Mouse (Mus musculus) limb, embryonic 10.5 days (tissue): Measurements from ENCODE around the gene Ccrl2. TPM values are rescaled to one million over a fixed set of nuclear protein-coding genes. Genes with fewer than 3 reads are reported as not detected.
A peak's percentile ranks its signal among the peaks of the same experiment; 100 is the strongest.

Source experiments
- DNase-seq: peaks from one replicate; pipeline ENCODE4 v3.0.0-alpha.2; 2017; ENCODE audit warnings: low spot score
- H3K27ac ChIP-seq: fragments of 300-500 bp; sonication (generic); 2 replicates; pipeline ENCODE4 v1.5.1; 2016; ENCODE audit warnings: mild to moderate bottlenecking
- H3K27me3 ChIP-seq: fragments of 300-500 bp; sonication (generic); 2 replicates; pipeline ENCODE4 v1.6.1; 2016; ENCODE audit warnings: low read depth, mild to moderate bottlenecking; ENCODE audit not compliant: poor library complexity, severe bottlenecking
- H3K36me3 ChIP-seq: fragments of 300-500 bp; sonication (generic); 2 replicates; pipeline ENCODE4 v1.6.1; 2016; ENCODE audit warnings: mild to moderate bottlenecking, moderate library complexity
- H3K4me1 ChIP-seq: fragments of 300-500 bp; sonication (generic); 2 replicates; pipeline ENCODE4 v1.6.1; 2016
- H3K4me3 ChIP-seq: fragments of 300-500 bp; sonication (generic); 2 replicates; pipeline ENCODE4 v1.5.1; 2016; ENCODE audit warnings: mild to moderate bottlenecking, moderate library complexity
- H3K9me3 ChIP-seq: fragments of 300-500 bp; sonication (generic); replicated peaks from 2 replicates; pipeline ENCODE4 v1.6.1; 2016; ENCODE audit warnings: mild to moderate bottlenecking
- WGBS: fragments of 180-500 bp; shearing (Covaris S2); methylation state at CpG from one replicate; pipeline ENCODE4 v1.1.7; 2016; 5-methylcytosine and 5-hydroxymethylcytosine counted together
- polyA plus RNA-seq: library from polyadenylated mRNA; unstranded; fragments of >200 nt; fragmentation: Nextera tagmentation; extraction: Ambion mirVana; gene quantifications from 2 replicates; pipeline ENCODE4 v1.2.1, GENCODE M21; 2016

Gene Ccrl2
- polyA plus RNA-seq, 1 experiment from 2014 or later, result 0.41 TPM

DNA sequence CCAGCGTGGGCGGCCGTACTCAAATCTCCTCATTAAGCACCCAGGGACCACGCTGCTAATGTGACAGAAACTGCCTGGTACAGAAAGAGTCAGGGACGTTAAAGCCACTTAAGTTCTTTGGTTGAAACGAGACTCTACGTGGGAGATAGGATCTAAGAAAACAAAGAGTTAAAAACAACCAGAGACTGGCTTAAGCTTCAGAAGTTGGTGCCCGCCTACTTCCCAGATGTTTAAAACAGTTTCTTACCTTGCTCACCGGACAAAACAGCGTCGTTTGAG lies 861 bp downstream of the Ccrl2 start:
- Histone ChIP-seq H3K27me3 (no peaks in the 10 kb centered on the region), H3K9me3 (no peaks in the 10 kb centered on the region), H3K4me3 (peak overlapping the region; percentile 32), H3K36me3 (no peaks in the 10 kb centered on the region), H3K4me1 (peaks cover 25% of the 10 kb centered on the region), H3K27ac (peak overlapping the region; percentile 56; the same call in 1 of the 2 replicates)
- whole genome bisulfite sequencing, result 21% methylated on average over 11 of the region's 11 CpGs
- DNase-seq, result no peak

GRCm38 (mm10) chr9:111055800-111056518 lies 1.4 kb downstream of the Ccrl2 start:
- H3K36me3 ChIP-seq, result no peaks in the 10 kb centered on the region
- H3K9me3 ChIP-seq, result no peaks in the 10 kb centered on the region
- peak overlapping the region; percentile 32 for H3K4me3 ChIP-seq
- H3K27ac ChIP-seq, result peak overlapping the region; percentile 21; the same call in 1 of the 2 replicates
- H3K27me3 ChIP-seq, result no peaks in the 10 kb centered on the region
- 85% methylated on average over 29 of the region's 29 CpGs for WGBS
- no peak for DNase-seq
- peaks cover 25% of the 10 kb centered on the region for H3K4me1 ChIP-seq

DNA sequence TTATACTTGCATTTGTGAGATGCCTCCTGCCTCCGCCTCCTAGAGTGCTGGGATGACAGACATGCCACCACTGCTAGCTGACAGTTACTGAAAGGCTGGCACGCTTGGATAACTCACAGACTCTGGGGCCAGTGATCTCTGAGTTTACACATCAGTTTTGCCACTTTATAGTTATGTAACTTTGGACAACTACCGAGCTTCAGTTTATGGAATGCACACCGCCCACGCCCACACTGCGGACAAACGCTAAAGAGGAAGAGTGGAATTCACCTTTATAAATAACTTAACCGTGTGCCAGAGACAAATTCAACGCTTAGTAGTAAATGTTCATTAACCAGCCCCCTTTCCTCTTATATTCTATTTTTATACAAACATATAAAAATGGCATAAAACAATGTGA lies 2.4 kb downstream of the Ccrl2 start:
- Histone ChIP-seq H3K27me3 (no peaks in the 10 kb centered on the region), H3K27ac (no peak overlapping the region), H3K4me3 (no peak overlapping the region), H3K36me3 (no peaks in the 10 kb centered on the region), H3K9me3 (no peaks in the 10 kb centered on the region), H3K4me1 (peaks cover 25% of the 10 kb centered on the region)
- WGBS, result 96% methylated on average over 9 of the region's 9 CpGs
- DNase-seq, result no peak

- Histone ChIP-seq H3K4me3 (no peak overlapping the region), H3K9me3 (no peaks in the 10 kb centered on the region), H3K4me1 (no peaks in the 10 kb centered on the region), H3K36me3 (no peaks in the 10 kb centered on the region), H3K27ac (no peak overlapping the region), H3K27me3 (no peaks in the 10 kb centered on the region)
- 82% methylated on average over 3 of the region's 3 CpGs for WGBS
- no peak for DNase-seq
Measured at GRCm38 (mm10) chr9:111048452-111048851, 8.9 kb downstream of the Ccrl2 start.

DNA sequence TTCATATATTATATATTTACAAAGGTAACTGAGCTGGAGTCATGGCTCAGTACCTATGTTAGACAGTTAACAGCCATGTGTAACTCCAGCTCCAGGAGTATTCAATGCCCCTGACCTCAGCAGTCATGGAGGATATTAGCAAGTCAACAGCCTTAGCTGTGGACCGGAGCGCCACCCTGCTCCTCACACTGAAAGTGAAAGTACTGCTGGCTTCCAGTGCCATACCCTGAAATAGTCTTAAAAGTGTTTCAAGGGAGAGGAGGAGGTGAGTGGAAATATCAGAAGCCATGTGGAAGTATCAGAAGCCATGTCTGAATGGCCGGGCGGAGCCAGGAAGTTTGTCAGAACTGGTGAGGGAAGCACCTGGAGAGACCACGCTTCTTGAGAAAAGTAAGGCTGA lies 10.1 kb downstream of the Ccrl2 start:
- no peaks in the 10 kb centered on the region for H3K9me3 ChIP-seq
- no peaks in the 10 kb centered on the region for H3K36me3 ChIP-seq
- DNase-seq, result no peak
- no peaks in the 10 kb centered on the region for H3K27me3 ChIP-seq
- no peak overlapping the region for H3K27ac ChIP-seq
- no peaks in the 10 kb centered on the region for H3K4me1 ChIP-seq
- 91% methylated on average over 5 of the region's 5 CpGs for WGBS
- no peak overlapping the region for H3K4me3 ChIP-seq

DNA sequence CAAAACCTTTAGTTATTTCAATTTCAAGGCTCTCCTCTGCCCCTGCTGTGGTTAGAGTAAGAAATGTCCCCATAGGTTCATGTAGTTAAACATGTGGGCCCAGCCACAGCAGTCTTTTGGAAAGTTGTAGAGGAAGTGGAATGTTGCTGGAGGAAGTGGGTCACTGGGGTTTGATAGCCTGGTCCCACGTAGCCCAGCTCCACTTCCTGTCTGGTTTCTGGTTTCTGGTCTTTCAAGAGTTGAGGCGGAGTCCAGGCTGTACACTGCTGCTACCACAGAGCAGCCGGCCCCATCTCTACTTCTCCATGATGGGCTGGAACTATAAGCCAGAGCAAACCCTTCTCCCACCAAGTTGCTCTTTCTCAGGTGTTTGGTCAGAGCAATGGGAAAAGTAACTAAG lies 11.1 kb downstream of the Ccrl2 start:
- Histone ChIP-seq H3K4me1 (no peaks in the 10 kb centered on the region), H3K4me3 (no peak overlapping the region), H3K9me3 (no peaks in the 10 kb centered on the region), H3K27me3 (no peaks in the 10 kb centered on the region), H3K27ac (no peak overlapping the region), H3K36me3 (no peaks in the 10 kb centered on the region)
- WGBS, result 78% methylated on average over 3 of the region's 3 CpGs
- DNase-seq, result no peak

- DNase-seq, result no peak
- no peak overlapping the region for H3K4me3 ChIP-seq
- 91% methylated on average over 5 of the region's 5 CpGs for WGBS
- no peaks in the 10 kb centered on the region for H3K4me1 ChIP-seq
- H3K9me3 ChIP-seq, result no peaks in the 10 kb centered on the region
- H3K36me3 ChIP-seq, result no peaks in the 10 kb centered on the region
- no peaks in the 10 kb centered on the region for H3K27me3 ChIP-seq
- no peak overlapping the region for H3K27ac ChIP-seq
Measured at GRCm38 (mm10) chr9:111042266-111042665, 15.1 kb downstream of the Ccrl2 start.

DNA sequence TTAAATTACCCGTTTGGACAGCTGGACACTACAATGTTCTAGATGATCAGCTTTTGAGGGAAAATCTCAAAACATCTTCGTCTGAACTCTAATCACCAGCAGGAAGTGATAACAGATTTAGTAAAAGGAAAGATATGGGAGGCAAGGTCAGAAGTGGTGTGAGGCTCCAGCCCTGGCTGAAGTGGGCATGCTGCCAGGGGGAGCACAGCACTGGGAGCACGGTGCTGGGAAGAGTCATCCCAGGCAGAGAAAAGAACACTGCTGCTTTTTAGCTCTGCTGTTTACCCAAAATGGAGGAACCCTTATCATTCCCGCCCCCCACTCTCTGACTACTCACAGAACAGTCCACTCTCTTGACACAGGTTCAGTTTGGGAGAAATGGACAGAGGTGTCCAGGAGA lies 17.4 kb downstream of the Ccrl2 start:
- H3K27ac ChIP-seq, result no peak overlapping the region
- no peaks in the 10 kb centered on the region for H3K36me3 ChIP-seq
- no peaks in the 10 kb centered on the region for H3K4me1 ChIP-seq
- 80% methylated on average over 4 of the region's 4 CpGs for WGBS
- no peaks in the 10 kb centered on the region for H3K27me3 ChIP-seq
- H3K9me3 ChIP-seq, result no peaks in the 10 kb centered on the region
- DNase-seq, result no peak
- H3K4me3 ChIP-seq, result no peak overlapping the region

DNA sequence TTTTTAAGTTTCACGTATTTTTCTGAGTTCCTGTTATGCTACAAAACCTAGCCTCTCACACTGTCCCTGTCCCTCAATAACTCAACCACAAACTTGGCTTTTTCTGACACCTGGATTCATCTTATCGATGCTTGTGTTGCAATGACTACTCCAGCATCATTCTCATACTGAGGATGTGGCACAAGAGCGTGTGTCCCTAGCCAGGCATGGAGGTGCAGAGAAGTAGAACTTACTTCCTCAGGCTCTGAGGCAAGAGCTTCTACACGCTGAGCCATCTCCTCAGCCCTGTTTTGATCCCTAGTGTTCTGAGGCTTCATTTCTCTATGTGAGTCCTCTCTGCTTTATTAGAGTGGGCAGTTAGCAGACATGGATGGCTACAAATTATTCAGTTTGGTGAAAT lies 23.6 kb downstream of the Ccrl2 start:
- Histone ChIP-seq H3K4me1 (no peaks in the 10 kb centered on the region), H3K9me3 (no peaks in the 10 kb centered on the region), H3K4me3 (no peak overlapping the region), H3K27me3 (no peaks in the 10 kb centered on the region), H3K27ac (no peak overlapping the region), H3K36me3 (no peaks in the 10 kb centered on the region)
- no peak for DNase-seq
- 89% methylated on average over 4 of the region's 4 CpGs for WGBS

- H3K4me1 ChIP-seq, result no peaks in the 10 kb centered on the region
- no peak overlapping the region for H3K4me3 ChIP-seq
- WGBS, result 91% methylated on average over 10 of the region's 10 CpGs
- no peak for DNase-seq
- H3K36me3 ChIP-seq, result no peaks in the 10 kb centered on the region
- H3K9me3 ChIP-seq, result no peaks in the 10 kb centered on the region
- H3K27me3 ChIP-seq, result no peaks in the 10 kb centered on the region
- no peak overlapping the region for H3K27ac ChIP-seq
Measured at GRCm38 (mm10) chr9:111026791-111027190, 30.5 kb downstream of the Ccrl2 start.

GRCm38 (mm10) chr9:111019022-111019421 lies 38.3 kb downstream of the Ccrl2 start, which contains the start of gene Ltf:
Ltf (plus strand) TSS chr9:111019271.
- peaks cover 13% of the 10 kb centered on the region for H3K4me1 ChIP-seq
- WGBS, result 81% methylated on average over 5 of the region's 5 CpGs
- H3K4me3 ChIP-seq, result no peak within 1 kb of the TSS
- H3K9me3 ChIP-seq, result no peaks in the 10 kb centered on the region
- peak within 1 kb of the TSS; percentile 61; the same call in 1 of the 2 replicates for H3K27ac ChIP-seq
- no peaks in the 10 kb centered on the region for H3K36me3 ChIP-seq
- no peaks in the 10 kb centered on the region for H3K27me3 ChIP-seq
- no peak for DNase-seq

- H3K4me3 ChIP-seq, result no peak overlapping the region
Measured at GRCm38 (mm10) chr9:111015658-111016057, 41.7 kb downstream of the Ccrl2 start.

GRCm38 (mm10) chr9:111012041-111012440 lies 45.3 kb downstream of the Ccrl2 start:
- Histone ChIP-seq H3K27ac (no peak overlapping the region), H3K36me3 (no peaks in the 10 kb centered on the region), H3K27me3 (no peaks in the 10 kb centered on the region), H3K4me1 (peaks cover 4% of the 10 kb centered on the region; the same call in 1 of the 2 replicates), H3K9me3 (no peaks in the 10 kb centered on the region), H3K4me3 (no peak overlapping the region)
- DNase-seq, result no peak
- 93% methylated on average over 3 of the region's 3 CpGs for WGBS

More at GRCm38 (mm10) chr9:111015658-111016057, 41.7 kb downstream of the Ccrl2 start:
- Histone ChIP-seq H3K27me3 (no peaks in the 10 kb centered on the region), H3K36me3 (no peaks in the 10 kb centered on the region), H3K9me3 (no peaks in the 10 kb centered on the region), H3K27ac (no peak overlapping the region), H3K4me1 (peaks cover 17% of the 10 kb centered on the region)
- no peak for DNase-seq
- 85% methylated on average over 4 of the region's 4 CpGs for WGBS

- Histone ChIP-seq H3K36me3 (no peaks in the 10 kb centered on the region), H3K27ac (no peak overlapping the region), H3K27me3 (no peaks in the 10 kb centered on the region), H3K4me1 (0 out of 2 replicates have a peak, but pooled peaks cover 4% of the 10 kb centered on the region), H3K9me3 (no peaks in the 10 kb centered on the region), H3K4me3 (no peak overlapping the region)
- WGBS, result 85% methylated on average over 9 of the region's 9 CpGs
- no peak for DNase-seq
Measured at GRCm38 (mm10) chr9:111011550-111011949, 45.8 kb downstream of the Ccrl2 start.
